In the genomic region with DNA sequence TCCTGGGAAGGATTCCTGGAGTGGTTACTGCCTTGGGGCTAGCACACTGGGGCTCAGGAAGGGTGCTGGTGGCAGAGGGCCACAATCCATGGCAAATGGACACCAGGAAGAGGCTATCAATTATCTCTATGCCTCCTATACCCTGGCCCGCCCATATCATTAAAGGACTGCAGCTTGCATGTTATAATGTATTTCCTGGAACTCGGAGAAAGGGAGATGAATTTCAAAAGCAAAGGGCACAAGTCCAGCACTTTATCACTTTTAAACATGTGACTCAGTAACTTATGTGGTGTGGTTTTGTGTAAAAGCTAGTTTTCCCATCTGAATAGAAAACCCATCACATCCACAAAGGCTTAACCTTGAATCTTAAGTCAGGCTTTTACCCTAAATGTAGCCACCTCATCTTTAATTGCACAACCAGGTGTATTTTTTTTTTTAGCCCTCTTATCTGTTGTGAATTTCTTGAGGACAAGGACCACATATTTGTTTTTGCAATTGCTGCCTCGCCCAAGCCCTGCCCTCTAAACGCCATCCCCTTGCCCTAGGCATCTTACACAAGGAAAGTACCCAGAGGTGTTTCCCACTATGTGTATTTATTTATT, we compare ENCODE assay signal across 15 mouse cellular contexts. TPM values are rescaled to one million over a fixed set of nuclear protein-coding genes. Genes with fewer than 3 reads are reported as not detected.
DNase-seq lines count a peak whose midpoint lies in the region; ATAC-seq and TF ChIP-seq lines count a peak whose summit lies in the region.
"Had no signal": no experiment of that assay in that cellular context is flagged by ENCODE, and none has a peak within 500 bp of the region (broad histone marks: within the 10 kb centered on the region; RNA-seq: fewer than 3 reads in every experiment).

No protein-coding gene starts in this region.

- no peak overlapping the region for H3K9ac ChIP-seq in midbrain, embryonic 11.5 days (ENCODE audit: low read length)
- H3K9ac ChIP-seq in liver, embryonic 14.5 days (replicated peaks) = peak overlapping the region; percentile 57
- H3K9ac ChIP-seq: embryonic facial prominence, embryonic 13.5 days; hindbrain, embryonic 13.5 days had no signal

- no peak overlapping the region for H3K4me2 ChIP-seq in midbrain, embryonic 11.5 days
- H3K4me2 ChIP-seq in liver, embryonic 14.5 days (ENCODE audit: low read depth) = peak overlapping the region; percentile 50
- H3K4me2 ChIP-seq: embryonic facial prominence, embryonic 13.5 days; hindbrain, embryonic 13.5 days had no signal

- no peak overlapping the region for H3K4me3 ChIP-seq in midbrain, embryonic 11.5 days (ENCODE audit: low read depth, low read length)
- H3K4me3 ChIP-seq in midbrain, embryonic 10.5 days = no peak overlapping the region
- peak overlapping the region in 1 of 2 experiments; percentile 8; a peak in 1 of 4 replicates for H3K4me3 ChIP-seq in liver, embryonic 14.5 days (ENCODE audit: insufficient read depth in 1 of 2, low read depth in 2 of 2, low read length in 2 of 2)
- H3K4me3 ChIP-seq: embryonic facial prominence, embryonic 13.5 days; hindbrain, embryonic 13.5 days; myocyte had no signal

- 92% methylated on average over 4 of the region's 4 CpGs for WGBS in midbrain, embryonic 11.5 days
- WGBS in midbrain, embryonic 10.5 days = 87% methylated on average over 4 of the region's 4 CpGs
- WGBS in liver, embryonic 14.5 days (ENCODE audit: insufficient replicate concordance) = 28% methylated on average over 4 of the region's 4 CpGs

- no peaks in the 10 kb centered on the region for H3K36me3 ChIP-seq in midbrain, embryonic 11.5 days (ENCODE audit: control insufficient read depth, insufficient read depth, low read length)
- no peaks in the 10 kb centered on the region for H3K36me3 ChIP-seq in midbrain, embryonic 10.5 days
- H3K36me3 ChIP-seq in liver, embryonic 14.5 days (replicated peaks; ENCODE audit: control insufficient read depth, insufficient read depth, low read depth) = no peaks in the 10 kb centered on the region
- H3K36me3 ChIP-seq: embryonic facial prominence, embryonic 13.5 days; hindbrain, embryonic 13.5 days had no signal

- 0 out of 2 replicates have a peak, but pooled peaks have one; percentile 1 for TF ChIP-seq EP300 in liver, embryonic 14.5 days (IDR thresholded peaks at IDR 0.05; ENCODE audit: low read depth)

- H3K27me3 ChIP-seq in midbrain, embryonic 11.5 days (ENCODE audit: control insufficient read depth, insufficient read depth, low read length) = no peaks in the 10 kb centered on the region
- H3K27me3 ChIP-seq in midbrain, embryonic 10.5 days (ENCODE audit: low read depth, poor library complexity, severe bottlenecking) = no peaks in the 10 kb centered on the region
- H3K27me3 ChIP-seq in liver, embryonic 14.5 days (ENCODE audit: control insufficient read depth, insufficient read depth, low read length) = no peaks in the 10 kb centered on the region
- H3K27me3 ChIP-seq: embryonic facial prominence, embryonic 13.5 days; hindbrain, embryonic 13.5 days had no signal

- no peaks in the 10 kb centered on the region for H3K4me1 ChIP-seq in midbrain, embryonic 11.5 days (ENCODE audit: control insufficient read depth, insufficient read depth, low read length)
- no peaks in the 10 kb centered on the region for H3K4me1 ChIP-seq in midbrain, embryonic 10.5 days
- H3K4me1 ChIP-seq in liver, embryonic 14.5 days (replicated peaks; ENCODE audit: control insufficient read depth in 2 of 2, insufficient read depth in 2 of 2, low read length in 1 of 2) = peaks cover 35 to 42% of the 10 kb centered on the region in 2 experiments
- H3K4me1 ChIP-seq: embryonic facial prominence, embryonic 13.5 days; hindbrain, embryonic 13.5 days had no signal

- H3K27ac ChIP-seq in midbrain, embryonic 11.5 days (ENCODE audit: low read depth, low read length) = no peak overlapping the region
- no peak overlapping the region for H3K27ac ChIP-seq in midbrain, embryonic 10.5 days (replicated peaks)
- peak overlapping the region; percentile 86 for H3K27ac ChIP-seq in liver, embryonic 14.5 days
- H3K27ac ChIP-seq: embryonic facial prominence, embryonic 13.5 days; hindbrain, embryonic 13.5 days; macrophage had no signal

- DNase-seq in heart, adult 11 months = peak; percentile 45
- no peak for DNase-seq in heart, adult 18-20 months
- peak; percentile 65 for DNase-seq in midbrain, embryonic 11.5 days (ENCODE audit: low spot score, missing footprints)
- no peak for DNase-seq in midbrain, embryonic 10.5 days (ENCODE audit: low spot score)
- DNase-seq in liver, embryonic 14.5 days (ENCODE audit: low read depth in 3 of 3, low spot score in 3 of 3) = peak in 1 of 3 experiments; percentile 67
- no peak for DNase-seq in testis, postnatal 14 days (ENCODE audit: low spot score)
- DNase-seq: adrenal gland, postnatal 25 days; right cerebral cortex, postnatal 14 days had no signal

- H3K9me3 ChIP-seq in midbrain, embryonic 11.5 days (ENCODE audit: control insufficient read depth, low read length) = no peaks in the 10 kb centered on the region
- H3K9me3 ChIP-seq in midbrain, embryonic 10.5 days (replicated peaks) = no peaks in the 10 kb centered on the region
- no peaks in the 10 kb centered on the region for H3K9me3 ChIP-seq in liver, embryonic 14.5 days (ENCODE audit: control insufficient read depth, low read length)
- H3K9me3 ChIP-seq: embryonic facial prominence, embryonic 13.5 days; hindbrain, embryonic 13.5 days had no signal

- ATAC-seq in midbrain, embryonic 11.5 days (ENCODE audit: low FRiP score) = no peak
- ATAC-seq in liver, embryonic 14.5 days (ENCODE audit: insufficient read depth) = peak; percentile 70
- ATAC-seq in cerebellum, adult (ENCODE audit: insufficient number of reproducible peaks, low FRiP score, low TSS enrichment) = no peak
- ATAC-seq in activated CD4-positive, CD25-positive, alpha-beta regulatory T cell, adult 4 months = no peak
- ATAC-seq: forebrain, embryonic 14.5 days had no signal

- TF ChIP-seq CTCF in liver, embryonic 14.5 days (IDR thresholded peaks at IDR 0.05; ENCODE audit: low read depth) = no peak

RNA-seq across cellular contexts. Expression of gene Pip5k1b, which starts 27.4 kb away (rescaled TPM):
- 10 to 100 TPM; 20.3 to 21.3 TPM for total RNA-seq in heart, adult 18-20 months (2021)
- 2.3 and 2.9 TPM in 2 replicates for polyA plus RNA-seq in midbrain, embryonic 11.5 days (2014; fragmentation: Nextera tagmentation; extraction: Ambion mirVana)
- polyA plus RNA-seq in midbrain, embryonic 10.5 days (2016; fragmentation: Nextera tagmentation; extraction: Ambion mirVana) = 2.4 TPM in 2 replicates
- polyA plus RNA-seq in liver, embryonic 14.5 days (2012; rRNA removed) = 6.9 and 8.1 TPM in 2 replicates
- polyA plus RNA-seq in liver, embryonic 14.5 days (2014; fragmentation: Nextera tagmentation; extraction: Ambion mirVana) = 10.8 and 11.9 TPM in 2 replicates
- polyA plus RNA-seq in activated CD4-positive, CD25-positive, alpha-beta regulatory T cell, adult 4 months (2017; shearing (Covaris generic)) = 1 to 10 TPM; 5.7 to 6.2 TPM

RNA-seq across cellular contexts. Expression of gene Fam122a, which starts 51.1 kb away (rescaled TPM):
- total RNA-seq in heart, adult 18-20 months (2021) = 10 to 100 TPM; 26.3 to 27.6 TPM
- polyA plus RNA-seq in midbrain, embryonic 11.5 days (2014; fragmentation: Nextera tagmentation; extraction: Ambion mirVana) = 48.3 and 50.6 TPM in 2 replicates
- 48.6 and 49.8 TPM in 2 replicates for polyA plus RNA-seq in midbrain, embryonic 10.5 days (2016; fragmentation: Nextera tagmentation; extraction: Ambion mirVana)
- 13.0 and 14.9 TPM in 2 replicates for polyA plus RNA-seq in liver, embryonic 14.5 days (2012; rRNA removed)
- 22.8 and 25.4 TPM in 2 replicates for polyA plus RNA-seq in liver, embryonic 14.5 days (2014; fragmentation: Nextera tagmentation; extraction: Ambion mirVana)
- polyA plus RNA-seq in activated CD4-positive, CD25-positive, alpha-beta regulatory T cell, adult 4 months (2017; shearing (Covaris generic)) = 1 to 10 TPM; 2.5 to 4.1 TPM

Comparison
In these comparisons a context has a peak if more than half of its experiments do, and no peak if none do; other contexts are left out.
1. DNase-seq: peak in heart, adult 11 months (single experiment) and midbrain, embryonic 11.5 days (single experiment); none in heart, adult 18-20 months (0 of 2), midbrain, embryonic 10.5 days (single experiment) and testis, postnatal 14 days (single experiment).